Mouse (Mus musculus): ENCODE measurements around the gene Cenpu.

The Cenpu gene

DNA sequence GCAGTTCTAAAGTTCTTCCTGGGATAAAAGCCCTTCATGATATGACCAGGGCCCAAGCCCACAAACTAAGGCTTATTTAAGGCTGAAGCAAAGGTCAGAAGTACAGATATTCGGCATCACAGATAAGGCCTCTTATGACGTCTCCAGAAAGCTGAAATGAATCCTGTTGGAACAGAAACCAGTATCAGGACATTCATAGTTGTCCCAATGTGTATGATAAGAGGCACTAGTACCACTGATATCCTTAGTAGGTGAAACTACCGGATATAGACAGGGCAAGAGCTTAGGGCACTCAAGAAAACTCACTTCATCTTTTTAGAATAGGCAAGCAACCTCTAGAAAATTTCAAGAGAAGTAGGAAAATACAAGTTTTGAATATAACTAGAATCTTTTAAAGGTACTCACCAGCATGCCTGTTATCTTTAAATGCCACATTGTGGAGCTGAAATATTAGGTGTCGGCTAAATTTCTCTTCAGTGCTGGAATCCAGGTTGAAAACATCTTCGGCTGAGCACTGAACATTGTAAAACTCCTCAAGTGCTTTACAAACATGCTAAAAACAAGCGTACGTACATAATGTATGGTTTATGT lies 47.6 kb downstream of the Cenpu start:
- no peak for DNase-seq (ENCODE audit: low read depth, low spot score)

DNA sequence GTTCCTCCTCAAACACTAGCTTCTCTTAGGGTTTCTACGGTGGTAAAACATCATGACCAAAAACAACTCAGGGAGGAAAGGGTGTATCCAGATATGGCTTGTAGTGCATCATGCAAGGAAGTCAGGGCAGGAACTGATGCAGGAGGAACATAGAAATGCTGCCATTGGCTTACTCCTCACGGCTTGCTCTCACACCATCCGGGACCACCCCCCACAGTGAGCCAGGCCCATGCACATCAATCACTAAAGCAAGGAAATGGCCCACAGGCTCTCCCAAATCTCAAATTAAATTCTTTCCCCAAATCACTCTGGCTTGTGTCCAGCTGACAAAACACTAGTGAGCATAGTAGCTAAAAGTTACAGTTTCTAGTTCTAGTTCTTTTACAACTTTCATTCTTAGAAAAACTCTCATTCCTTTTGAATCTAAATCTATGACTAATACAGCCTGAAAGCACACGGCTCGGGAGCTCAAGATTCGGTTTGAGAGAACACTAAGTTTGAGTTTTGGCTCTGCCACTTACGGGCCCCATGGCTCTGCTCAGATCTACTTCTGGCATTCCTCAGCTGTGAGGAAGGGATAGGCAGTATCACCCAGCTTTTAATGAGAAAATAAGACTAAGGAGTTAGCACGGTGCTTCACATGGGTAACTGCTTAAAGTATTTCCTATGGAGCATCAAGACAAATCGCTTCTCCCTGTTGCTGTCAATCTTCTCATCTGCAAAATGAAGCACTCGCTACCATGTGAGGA lies 49.3 kb downstream of the Cenpu start:
- no peak for DNase-seq (ENCODE audit: low read depth, low spot score)

GRCm38 (mm10) chr8:46603587-46603986 lies 51.8 kb downstream of the Cenpu start:
- no peak for DNase-seq (ENCODE audit: low read depth, low spot score)

DNA sequence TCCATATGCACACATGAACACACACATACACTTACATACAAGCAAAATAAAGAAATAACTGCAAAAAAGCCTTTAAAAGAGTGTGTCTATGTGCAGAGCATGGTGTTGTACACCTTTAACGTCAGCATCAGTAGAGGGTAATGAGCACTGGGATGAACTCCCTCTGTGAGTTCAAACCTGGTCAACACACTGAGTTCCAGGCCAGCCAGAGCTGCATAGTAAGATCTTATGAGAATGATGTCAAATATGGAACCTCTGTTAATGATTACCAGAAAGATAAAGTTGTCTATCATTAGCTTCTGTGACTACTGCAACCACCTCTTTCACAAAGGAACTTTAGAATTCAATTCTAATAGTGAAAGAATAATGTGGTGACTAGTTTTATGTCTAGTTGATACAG lies 55.1 kb downstream of the Cenpu start:
- no peak for DNase-seq (ENCODE audit: low read depth, low spot score)

GRCm38 (mm10) chr8:46611557-46611956 lies 59.7 kb downstream of the Cenpu start:
- DNase-seq (ENCODE audit: low read depth, low spot score): no peak

- DNase-seq (ENCODE audit: low read depth, low spot score): no peak
These were observed 61.1 kb downstream of the Cenpu start for GRCm38 (mm10) chr8:46612913-46613312.

DNA sequence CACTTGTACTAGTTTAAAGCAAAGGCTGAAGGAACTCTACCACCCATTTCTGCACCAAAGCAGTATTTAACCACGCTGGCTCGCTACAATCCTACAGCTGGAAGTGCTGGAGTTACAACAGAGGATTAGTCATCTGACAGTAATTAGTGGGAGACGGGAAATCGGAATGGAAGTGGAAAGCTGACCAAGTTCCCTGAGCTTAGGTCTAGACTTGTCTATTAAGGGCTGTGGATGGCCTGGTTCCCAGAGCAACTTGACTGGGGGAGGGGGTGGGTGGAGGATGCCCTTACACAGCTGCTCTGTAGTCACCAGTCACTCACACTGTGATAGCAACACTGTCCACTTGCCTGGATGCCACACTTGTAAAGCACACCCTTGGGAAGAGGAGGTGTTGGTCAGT lies 61.5 kb downstream of the Cenpu start:
- DNase-seq (ENCODE audit: low read depth, low spot score): no peak

GRCm38 (mm10) chr8:46615936-46616335 lies 64.1 kb downstream of the Cenpu start:
- DNase-seq (ENCODE audit: low read depth, low spot score): no peak

DNA sequence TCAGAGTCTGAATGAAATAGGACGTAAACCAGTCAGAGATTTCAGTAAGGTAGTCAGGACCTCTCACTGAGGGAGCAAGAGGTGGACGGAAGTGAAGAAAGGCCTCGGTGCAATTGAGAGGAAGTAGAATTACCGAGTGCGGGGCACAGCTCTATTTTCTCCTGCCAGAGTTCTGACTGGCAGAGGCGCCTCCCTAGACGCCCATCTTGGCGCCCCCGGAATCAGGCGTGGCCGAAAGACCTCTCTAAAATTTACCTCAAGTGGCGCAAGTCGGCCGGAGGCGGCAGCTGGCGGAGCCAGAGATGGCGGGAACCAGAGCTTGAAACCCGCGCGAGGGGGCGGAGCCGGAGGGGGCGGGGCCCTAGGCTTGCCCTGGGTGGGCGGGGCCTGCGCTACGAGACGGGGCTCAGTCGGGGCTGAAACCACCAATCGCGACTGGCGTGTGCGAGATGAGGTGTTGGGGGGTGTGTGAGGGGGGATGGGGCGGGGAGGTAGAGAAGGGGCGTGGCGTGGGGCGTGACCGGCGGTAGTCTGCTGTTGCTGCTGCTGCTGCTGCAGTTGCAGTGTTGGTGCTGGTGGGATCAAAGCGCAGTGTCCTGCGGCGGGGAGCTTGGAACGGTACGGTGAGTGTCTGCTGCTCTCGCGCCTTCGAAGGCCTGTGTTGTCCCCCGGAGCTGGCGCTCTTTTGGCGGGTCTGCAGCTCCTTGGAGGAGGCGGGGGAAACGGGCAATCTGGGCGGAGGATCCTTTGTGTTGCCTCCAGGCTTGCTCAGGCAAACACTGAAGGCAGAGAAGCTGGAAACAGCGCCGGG lies 65.3 kb downstream of the Cenpu start, which contains the start of the genes Primpol and Casp3:
Gene Primpol, minus strand, starts transcription at position 334 of the 811 bp plus-strand sequence.
Gene Casp3, plus strand, starts transcription at position 413 of the 811 bp plus-strand sequence.
- DNase-seq (ENCODE audit: low read depth, low spot score): peak; percentile 96

DNA sequence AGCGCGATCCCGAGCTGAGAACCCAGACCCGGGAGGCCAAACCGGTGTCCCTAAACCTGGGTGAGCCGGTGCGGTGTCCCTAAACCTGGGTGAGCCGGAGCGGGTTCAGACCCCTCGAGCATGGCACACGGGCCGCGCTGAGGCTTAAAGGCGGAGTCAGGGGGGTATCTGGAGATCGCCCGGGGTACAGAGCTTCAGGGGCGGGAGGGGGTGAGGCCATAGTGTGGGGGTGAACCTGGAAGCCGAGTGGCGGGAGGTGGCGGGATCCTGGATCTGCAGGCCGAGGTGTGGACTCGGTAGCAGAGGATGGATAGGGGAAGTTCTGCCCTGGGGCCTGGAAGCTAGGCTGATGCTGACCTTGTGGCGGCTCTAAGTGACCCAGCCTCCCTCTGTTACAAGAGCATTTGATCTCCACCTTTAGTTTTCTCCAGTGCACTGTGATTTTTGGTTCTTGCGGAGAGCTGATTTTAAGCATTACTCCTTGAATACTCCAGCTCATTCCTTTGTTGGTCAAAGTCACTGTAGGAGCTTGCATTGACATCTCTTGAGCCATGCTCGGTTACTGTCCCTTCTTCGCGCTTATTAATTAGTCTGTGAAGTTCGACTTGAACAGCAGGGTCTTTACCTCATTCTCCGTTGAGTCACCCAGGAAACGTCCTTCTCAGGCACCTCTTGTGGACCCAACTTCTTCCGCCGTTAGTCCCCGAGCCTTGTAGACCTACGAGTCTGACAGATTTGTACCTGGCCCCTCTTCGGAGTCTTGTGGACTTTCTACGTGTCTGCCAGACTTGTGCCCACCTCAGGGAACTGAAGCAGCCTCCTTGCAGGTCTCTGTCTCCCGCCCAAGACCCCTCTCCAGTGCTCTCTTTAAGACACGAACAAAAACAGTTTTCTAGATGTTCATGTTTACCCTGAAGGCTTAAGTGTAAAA lies 66.1 kb downstream of the Cenpu start:
- DNase-seq (ENCODE audit: low read depth, low spot score): peak; percentile 32

DNA sequence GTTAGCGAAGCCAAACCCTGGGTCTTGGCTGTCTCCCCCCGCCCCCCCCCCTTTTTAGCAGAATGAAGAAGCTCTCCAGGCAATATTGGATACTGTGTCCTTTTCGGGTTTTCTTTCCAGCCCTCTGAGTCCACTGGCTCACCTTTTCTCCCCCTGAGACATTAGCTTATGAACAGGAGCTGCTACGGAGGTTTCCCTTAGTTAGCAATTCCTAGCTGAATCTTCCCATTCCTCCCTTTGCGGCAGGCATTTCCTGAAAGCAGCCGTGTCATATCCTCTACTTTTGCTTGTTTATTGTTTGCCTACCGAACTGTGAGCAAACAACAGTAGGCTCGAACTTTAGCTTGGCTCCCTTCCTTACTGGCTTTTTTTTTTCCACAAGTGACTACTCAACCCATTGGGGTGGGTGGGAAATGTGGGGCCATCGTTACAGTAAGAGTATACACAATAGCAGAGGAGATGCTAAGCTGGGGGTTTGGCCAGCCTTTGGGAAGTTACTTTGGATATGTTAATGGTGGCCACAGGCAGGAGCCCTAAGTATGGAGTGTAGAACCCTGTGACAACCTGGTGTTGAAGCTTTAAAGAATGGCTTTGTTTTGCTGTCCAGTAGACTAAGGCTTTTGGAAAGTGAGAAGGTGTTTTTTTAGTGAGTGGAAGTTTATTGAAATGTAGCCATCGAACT lies 67.0 kb downstream of the Cenpu start:
- DNase-seq (ENCODE audit: low read depth, low spot score): no peak

GRCm38 (mm10) chr8:46622446-46623270 lies 70.8 kb downstream of the Cenpu start:
- DNase-seq (ENCODE audit: low read depth, low spot score): no peak

GRCm38 (mm10) chr8:46625166-46625565 lies 73.3 kb downstream of the Cenpu start:
- no peak for DNase-seq (ENCODE audit: low read depth, low spot score)

DNA sequence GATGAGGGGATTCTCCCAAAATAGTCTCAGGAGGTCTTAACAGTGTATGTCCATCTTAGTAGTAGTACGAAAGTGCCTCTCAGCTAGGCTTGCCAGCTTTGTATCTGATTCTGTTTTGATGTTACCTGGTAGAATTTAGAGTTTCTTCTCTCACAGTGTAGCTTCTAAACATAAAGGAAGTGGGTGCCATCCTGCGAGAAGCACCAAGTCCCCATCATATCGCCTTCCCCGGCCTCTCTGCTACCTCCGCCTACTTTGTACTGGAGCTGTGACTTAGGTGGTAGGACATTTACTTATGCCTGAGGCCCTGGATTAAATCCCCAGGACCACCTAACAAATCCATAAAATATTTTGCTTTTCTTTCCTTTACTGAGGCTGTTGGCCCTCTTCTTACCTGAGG lies 74.8 kb downstream of the Cenpu start:
- DNase-seq (ENCODE audit: low read depth, low spot score): no peak

GRCm38 (mm10) chr8:46627881-46628280 lies 76.1 kb downstream of the Cenpu start:
- DNase-seq (ENCODE audit: low read depth, low spot score): no peak

GRCm38 (mm10) chr8:46628645-46629044 lies 76.8 kb downstream of the Cenpu start:
- no peak for DNase-seq (ENCODE audit: low read depth, low spot score)
